Mouse (Mus musculus) neural tube, embryonic 14.5 days (tissue): ENCODE data around the gene Mageb3. TPM values are rescaled to one million over a fixed set of nuclear protein-coding genes. Genes with fewer than 3 reads are reported as not detected.
"Not testable (repeated sequence)": the region's sequence is repeated elsewhere in the genome, so short reads cannot be mapped to it uniquely, and the experiment has no call there.

ENCODE experiments used
- ATAC-seq: fragments of 200-750 bp; cut with Nextera tagmentation; 2 replicates; pipeline ENCODE4 v1.8.0; 2017; ENCODE audit warnings: low read depth, mild to moderate bottlenecking, moderate TSS enrichment, moderate library complexity
- H3K27ac ChIP-seq: fragments of 300-500 bp; sonication (generic); 2 replicates; pipeline ENCODE4 v1.5.1; 2014; ENCODE audit warnings: low read depth, mild to moderate bottlenecking, control low read depth, low read length, moderate library complexity, mixed read lengths
- H3K27me3 ChIP-seq: fragments of 300-500 bp; sonication (generic); 2 replicates; pipeline ENCODE4 v1.6.1; 2014; ENCODE audit warnings: low read length; ENCODE audit not compliant: control insufficient read depth, insufficient read depth
- H3K36me3 ChIP-seq: fragments of 300-500 bp; sonication (generic); 2 replicates; pipeline ENCODE4 v1.6.1; 2014; ENCODE audit warnings: low read length, mixed read lengths; ENCODE audit not compliant: control insufficient read depth, insufficient read depth
- H3K4me1 ChIP-seq: fragments of 300-500 bp; sonication (generic); 2 replicates; pipeline ENCODE4 v1.6.1; 2014; ENCODE audit warnings: low read length; ENCODE audit not compliant: control insufficient read depth, insufficient read depth
- H3K4me2 ChIP-seq: fragments of 300-500 bp; sonication (generic); 2 replicates; pipeline ENCODE4 v1.6.1; 2014; ENCODE audit warnings: mild to moderate bottlenecking, low read depth, low read length, control low read depth
- H3K4me3 ChIP-seq: fragments of 300-500 bp; sonication (generic); 2 replicates; pipeline ENCODE4 v1.5.1; 2014; ENCODE audit warnings: low read depth, low read length, control low read depth, mixed read lengths
- H3K9ac ChIP-seq: fragments of 300-500 bp; sonication (generic); replicated peaks from 2 replicates; pipeline ENCODE4 v1.6.1; 2014; ENCODE audit warnings: low read depth, mild to moderate bottlenecking, control low read depth, low read length, mixed read lengths
- H3K9me3 ChIP-seq: fragments of 300-500 bp; sonication (generic); 2 replicates; pipeline ENCODE4 v1.6.1; 2016; ENCODE audit warnings: low read length; ENCODE audit not compliant: control insufficient read depth
- WGBS: fragments of 180-500 bp; shearing (Covaris S2); extraction: QIAGEN DNeasy Blood & Tissue Kit; methylation state at CpG from one replicate; pipeline ENCODE4 v1.1.7; 2014; 5-methylcytosine and 5-hydroxymethylcytosine counted together
- polyA plus RNA-seq: library from polyadenylated mRNA; unstranded; fragments of >200 nt; fragmentation: Nextera tagmentation; extraction: Ambion mirVana; gene quantifications from 2 replicates; pipeline ENCODE4 v1.2.1, GENCODE M21; 2014

Gene Mageb3
- 0.26 and 0.36 TPM in 2 replicates for polyA plus RNA-seq

GRCm38 (mm10) chr2:121955765-121956223 lies at the start of gene Mageb3, which contains the start of gene Ctdspl2:
Gene Mageb3 (minus strand): TSS chr2:121956092.
Gene Ctdspl2 (plus strand): TSS chr2:121956001.
- Histone ChIP-seq H3K9me3 (no peaks in the 10 kb centered on the region), H3K27me3 (no peaks in the 10 kb centered on the region), H3K9ac (peak within 1 kb of the TSS; percentile 88), H3K27ac (peak within 1 kb of the TSS; percentile 89), H3K4me2 (peak within 1 kb of the TSS; percentile 57), H3K4me3 (peak within 1 kb of the TSS; percentile 77), H3K4me1 (peaks cover 15% of the 10 kb centered on the region), H3K36me3 (0 out of 2 replicates have a peak, but pooled peaks cover 2% of the 10 kb centered on the region)
- peak; percentile 96 for ATAC-seq
- WGBS: under 1% methylated on average over 48 of the region's 48 CpGs

GRCm38 (mm10) chr2:121995738-121996137 lies 39.8 kb upstream of the Mageb3 start:
- no peak overlapping the region for H3K9ac ChIP-seq
- H3K36me3 ChIP-seq: 0 out of 2 replicates have a peak, but pooled peaks cover 7% of the 10 kb centered on the region
- H3K4me2 ChIP-seq: no peak overlapping the region

GRCm38 (mm10) chr2:121957216-121957792 lies 1.4 kb upstream of the Mageb3 start:
- peaks cover 4% of the 10 kb centered on the region; the same call in 1 of the 2 replicates for H3K36me3 ChIP-seq
- peak overlapping the region; percentile 57 for H3K4me2 ChIP-seq
- H3K4me3 ChIP-seq: peak overlapping the region; percentile 77
- no peak overlapping the region for H3K27ac ChIP-seq
- WGBS: 16% methylated on average over 8 of the region's 8 CpGs
- no peaks in the 10 kb centered on the region for H3K27me3 ChIP-seq
- no peaks in the 10 kb centered on the region for H3K9me3 ChIP-seq
- peaks cover 15% of the 10 kb centered on the region for H3K4me1 ChIP-seq
- ATAC-seq: no peak
- H3K9ac ChIP-seq: peak overlapping the region; percentile 88

More at GRCm38 (mm10) chr2:121995738-121996137, 39.8 kb upstream of the Mageb3 start:
- no peak overlapping the region for H3K4me3 ChIP-seq
- 91% methylated on average over 1 of the region's 1 CpGs for WGBS
- H3K27me3 ChIP-seq: no peaks in the 10 kb centered on the region
- H3K4me1 ChIP-seq: no peaks in the 10 kb centered on the region
- H3K27ac ChIP-seq: no peak overlapping the region
- H3K9me3 ChIP-seq: no peaks in the 10 kb centered on the region
- no peak for ATAC-seq

GRCm38 (mm10) chr2:121956224-121957018 lies 529 bp upstream of the Mageb3 start:
- Histone ChIP-seq H3K4me2 (peak overlapping the region; percentile 57), H3K4me3 (peak overlapping the region; percentile 77), H3K4me1 (peaks cover 15% of the 10 kb centered on the region), H3K9ac (peak overlapping the region; percentile 88), H3K27ac (peak overlapping the region; percentile 89), H3K36me3 (0 out of 2 replicates have a peak, but pooled peaks cover 4% of the 10 kb centered on the region), H3K27me3 (no peaks in the 10 kb centered on the region), H3K9me3 (no peaks in the 10 kb centered on the region)
- peak; percentile 95 for ATAC-seq
- under 1% methylated on average over 47 of the region's 47 CpGs for WGBS

- no peaks in the 10 kb centered on the region for H3K27me3 ChIP-seq
- ATAC-seq: no peak
- peak overlapping the region; percentile 77 for H3K4me3 ChIP-seq
- H3K9ac ChIP-seq: peak overlapping the region; percentile 88
- no peaks in the 10 kb centered on the region for H3K9me3 ChIP-seq
- no peaks in the 10 kb centered on the region for H3K36me3 ChIP-seq
- WGBS: 21% methylated on average over 10 of the region's 10 CpGs
- peak overlapping the region; percentile 89 for H3K27ac ChIP-seq
- H3K4me1 ChIP-seq: peaks cover 15% of the 10 kb centered on the region
- H3K4me2 ChIP-seq: peak overlapping the region; percentile 57
These were observed 778 bp downstream of the Mageb3 start for GRCm38 (mm10) chr2:121954971-121955656.

GRCm38 (mm10) chr2:121943364-121943763 lies 12.5 kb downstream of the Mageb3 start:
- Histone ChIP-seq H3K27me3 (no peaks in the 10 kb centered on the region), H3K4me2 (no peak overlapping the region), H3K4me1 (no peaks in the 10 kb centered on the region), H3K9me3 (no peaks in the 10 kb centered on the region), H3K4me3 (no peak overlapping the region), H3K9ac (no peak overlapping the region), H3K27ac (no peak overlapping the region), H3K36me3 (no peaks in the 10 kb centered on the region)
- ATAC-seq: no peak
- 83% methylated on average over 3 of the region's 3 CpGs for WGBS

- not testable (repeated sequence) for H3K9me3 ChIP-seq, H3K4me2 ChIP-seq, H3K27me3 ChIP-seq, H3K27ac ChIP-seq, H3K4me3 ChIP-seq, H3K9ac ChIP-seq, ATAC-seq, H3K36me3 ChIP-seq, H3K4me1 ChIP-seq
- WGBS: 82% methylated on average over 2 of the region's 2 CpGs
These were observed 18.3 kb downstream of the Mageb3 start for GRCm38 (mm10) chr2:121937624-121938023.

GRCm38 (mm10) chr2:121916047-121916970 lies 39.6 kb downstream of the Mageb3 start:
- no peak for ATAC-seq
- Histone ChIP-seq H3K4me1 (no peaks in the 10 kb centered on the region), H3K4me3 (no peak overlapping the region), H3K9ac (no peak overlapping the region), H3K27me3 (no peaks in the 10 kb centered on the region), H3K9me3 (no peaks in the 10 kb centered on the region), H3K4me2 (no peak overlapping the region), H3K27ac (no peak overlapping the region), H3K36me3 (peaks cover 3% of the 10 kb centered on the region)
- WGBS: 96% methylated on average over 5 of the region's 5 CpGs
